Comparison of ENCODE assay signal across 8 mouse cellular contexts in genomic region chr6:51169971-51170411, GRCm38 (mm10).
DNase-seq lines count a peak whose midpoint lies in the region; ATAC-seq lines count a peak whose summit lies in the region.

No protein-coding gene starts in this region.

- under 1% methylated on average over 22 of the region's 22 CpGs for WGBS in heart, embryonic 11.5 days (ENCODE audit: insufficient replicate concordance)
- WGBS in midbrain, embryonic 15.5 days = 2% methylated on average over 22 of the region's 22 CpGs

- H3K27ac ChIP-seq in heart, embryonic 11.5 days (ENCODE audit: low read depth, low read length) = peak overlapping the region; percentile 95
- peak overlapping the region; percentile 65 for H3K27ac ChIP-seq in midbrain, embryonic 15.5 days

- no peak for ATAC-seq in heart, embryonic 11.5 days (replicated peaks; ENCODE audit: insufficient number of reproducible peaks, low FRiP score, low TSS enrichment)
- ATAC-seq in midbrain, embryonic 15.5 days (replicated peaks) = no peak
- ATAC-seq in cerebellum, adult (ENCODE audit: insufficient number of reproducible peaks, low FRiP score, low TSS enrichment) = no peak

- H3K27me3 ChIP-seq in heart, embryonic 11.5 days (ENCODE audit: control insufficient read depth, insufficient read depth, low read length) = 0 out of 2 replicates have a peak, but pooled peaks cover 4% of the 10 kb centered on the region
- peaks cover 35% of the 10 kb centered on the region for H3K27me3 ChIP-seq in midbrain, embryonic 15.5 days (replicated peaks)

- H3K9me3 ChIP-seq in heart, embryonic 11.5 days (replicated peaks; ENCODE audit: control insufficient read depth, low read length) = no peaks in the 10 kb centered on the region
- H3K9me3 ChIP-seq in midbrain, embryonic 15.5 days = no peaks in the 10 kb centered on the region

- no peaks in the 10 kb centered on the region for H3K36me3 ChIP-seq in heart, embryonic 11.5 days (ENCODE audit: control insufficient read depth, insufficient read depth, low read length)
- no peaks in the 10 kb centered on the region for H3K36me3 ChIP-seq in midbrain, embryonic 15.5 days (replicated peaks)

- DNase-seq in thymus, postnatal 4 days = peak; percentile 18
- no peak for DNase-seq in thymus, postnatal 14 days
- DNase-seq in kidney, postnatal 36 days = peak; percentile 18 to 49
- no peak for DNase-seq in layer of hippocampus, postnatal 36 days
- no peak for DNase-seq in left cerebral cortex, adult 9 months (ENCODE audit: low spot score in 2 of 2)

- peak overlapping the region; percentile 85 for H3K4me2 ChIP-seq in heart, embryonic 11.5 days
- peak overlapping the region; percentile 24 for H3K4me2 ChIP-seq in midbrain, embryonic 15.5 days

- peak overlapping the region; percentile 74 for H3K9ac ChIP-seq in heart, embryonic 11.5 days (ENCODE audit: low read depth, low read length)
- H3K9ac ChIP-seq in midbrain, embryonic 15.5 days = no peak overlapping the region

- peak overlapping the region; percentile 38 for H3K4me3 ChIP-seq in heart, embryonic 11.5 days (ENCODE audit: low read depth, low read length)
- H3K4me3 ChIP-seq in midbrain, embryonic 15.5 days = 0 out of 2 replicates have a peak overlapping the region, but pooled peaks have one; percentile 3

- H3K4me1 ChIP-seq in heart, embryonic 11.5 days (ENCODE audit: control insufficient read depth, insufficient read depth, low read length) = peaks cover 21% of the 10 kb centered on the region
- peaks cover 15% of the 10 kb centered on the region for H3K4me1 ChIP-seq in midbrain, embryonic 15.5 days

Comparison
In these comparisons a context has a peak if more than half of its experiments do, and no peak if none do; other contexts are left out.
1. DNase-seq: peak in thymus, postnatal 4 days (single experiment) and kidney, postnatal 36 days (2 of 2); none in thymus, postnatal 14 days (single experiment), layer of hippocampus, postnatal 36 days (0 of 2) and left cerebral cortex, adult 9 months (0 of 2).